Mouse (Mus musculus): ENCODE data around the gene Calhm2.

- no peak for TF ChIP-seq EP300 (optimal IDR thresholded peaks at IDR 0.05)
- TF ChIP-seq CTCF (IDR thresholded peaks at IDR 0.05; ENCODE audit: low read depth) = no peak
Observed at GRCm38 (mm10) chr19:47148267-47148847, 10.3 kb upstream of the Calhm2 start.
